Comparison of ENCODE assay signal across 26 mouse cellular contexts in the genomic region with DNA sequence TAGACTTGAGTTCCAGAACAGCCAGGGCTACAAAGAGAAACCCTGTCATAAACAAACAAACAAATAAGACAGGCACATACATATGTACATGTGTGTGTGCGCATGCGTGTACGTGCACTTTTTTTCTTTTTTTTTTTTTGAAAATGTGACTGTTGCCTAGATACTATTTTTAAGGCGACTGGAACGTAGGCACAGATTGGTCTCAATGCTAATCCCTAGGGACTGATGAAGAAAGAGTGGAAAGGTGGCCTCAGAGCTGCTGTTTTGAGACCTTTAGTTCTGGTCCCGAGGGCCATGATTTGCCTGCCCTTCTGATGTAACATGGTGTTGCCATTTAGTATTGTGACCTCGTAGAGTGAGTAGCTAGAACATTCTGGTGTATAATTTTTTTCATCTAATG. TPM values are rescaled to one million over a fixed set of nuclear protein-coding genes. Genes with fewer than 3 reads are reported as not detected.
A peak's percentile ranks its signal among the peaks of the same experiment; 100 is the strongest.
DNase-seq lines count a peak whose midpoint lies in the region; TF ChIP-seq lines count a peak whose summit lies in the region.
"Had no signal": no experiment of that assay in that cellular context is flagged by ENCODE, and none has a peak within 500 bp of the region (broad histone marks: within the 10 kb centered on the region; RNA-seq: fewer than 3 reads in every experiment).

No protein-coding gene starts in this region.

- no peak for TF ChIP-seq POLR2A in CH12.LX (IDR thresholded peaks at IDR 0.05; ENCODE audit: low read depth, low read length)

- no peak overlapping the region for H3K4me3 ChIP-seq in left cerebral cortex, adult 2 months
- no peak overlapping the region for H3K4me3 ChIP-seq in CH12.LX (replicated peaks in 1 of 3; ENCODE audit: low read depth in 2 of 3, low read length in 2 of 3, poor library complexity in 1 of 3)
- H3K4me3 ChIP-seq: embryonic facial prominence, embryonic 12.5 days; embryonic facial prominence, embryonic 15.5 days; forebrain, embryonic 12.5 days; forebrain, embryonic 15.5 days; heart, embryonic 12.5 days; heart, embryonic 15.5 days; hindbrain, embryonic 10.5 days; hindbrain, embryonic 13.5 days had no signal

- peaks cover 11 to 38% of the 10 kb centered on the region in 2 experiments for H3K4me1 ChIP-seq in CH12.LX (ENCODE audit: control insufficient read depth in 1 of 2, insufficient read depth in 2 of 2)
- H3K4me1 ChIP-seq: embryonic facial prominence, embryonic 12.5 days; embryonic facial prominence, embryonic 15.5 days; forebrain, embryonic 12.5 days; forebrain, embryonic 15.5 days; heart, embryonic 12.5 days; heart, embryonic 15.5 days; hindbrain, embryonic 10.5 days; hindbrain, embryonic 13.5 days had no signal

- TF ChIP-seq CTCF in left cerebral cortex, adult 2 months (IDR thresholded peaks at IDR 0.05), result no peak
- TF ChIP-seq CTCF in CH12.LX (conservative IDR thresholded peaks at IDR 0.05 in 1 of 2, IDR thresholded peaks at IDR 0.05 in 1 of 2; ENCODE audit: low read depth in 2 of 2, low read length in 2 of 2), result no peak

- no peaks in the 10 kb centered on the region for H3K27me3 ChIP-seq in CH12.LX (replicated peaks)
- H3K27me3 ChIP-seq: embryonic facial prominence, embryonic 12.5 days; embryonic facial prominence, embryonic 15.5 days; forebrain, embryonic 12.5 days; forebrain, embryonic 15.5 days; heart, embryonic 12.5 days; heart, embryonic 15.5 days; hindbrain, embryonic 13.5 days; Patski had no signal

- intact Hi-C loops in left cerebral cortex, adult 2 months (cut with DNase I), result no loop called here
- intact Hi-C loops in left cerebral cortex, postnatal 14 days (cut with DNase I), result no loop called here

- TF ChIP-seq RAD21 in CH12.LX (IDR thresholded peaks at IDR 0.05; ENCODE audit: low read depth, low read length), result no peak

- dilution Hi-C loops in CH12.LX (cut with MboI; ENCODE audit: extremely low pct_ligation_motif_present, extremely low pct_unique_long_range_greater_than_20kb, low sequenced_read_pairs), result no loop called here

- H3K9ac ChIP-seq in CH12.LX (ENCODE audit: insufficient read depth, low read depth), result peak overlapping the region; percentile 27; the same call in 1 of the 2 replicates
- H3K9ac ChIP-seq: embryonic facial prominence, embryonic 12.5 days; embryonic facial prominence, embryonic 15.5 days; forebrain, embryonic 12.5 days; forebrain, embryonic 15.5 days; heart, embryonic 12.5 days; heart, embryonic 15.5 days; hindbrain, embryonic 13.5 days had no signal

- in situ Hi-C loops in CH12.LX (cut with MboI; ENCODE audit: low pct_ligation_motif_present, low pct_unique_long_range_greater_than_20kb, low sequenced_read_pairs), result no loop called here

- H3K9me3 ChIP-seq in CH12.LX (replicated peaks; ENCODE audit: low read length), result no peaks in the 10 kb centered on the region
- H3K9me3 ChIP-seq: embryonic facial prominence, embryonic 12.5 days; embryonic facial prominence, embryonic 15.5 days; forebrain, embryonic 12.5 days; forebrain, embryonic 15.5 days; G1E; heart, embryonic 12.5 days; heart, embryonic 15.5 days; hindbrain, embryonic 10.5 days; hindbrain, embryonic 13.5 days had no signal

- peaks cover 17% of the 10 kb centered on the region for H3K79me2 ChIP-seq in CH12.LX (replicated peaks; ENCODE audit: control insufficient read depth, extremely low read depth, insufficient read depth, poor library complexity, severe bottlenecking)

- peak overlapping the region; percentile 55 for H3K4me2 ChIP-seq in CH12.LX (ENCODE audit: insufficient read depth, low read depth, poor library complexity, severe bottlenecking)
- H3K4me2 ChIP-seq: embryonic facial prominence, embryonic 12.5 days; embryonic facial prominence, embryonic 15.5 days; forebrain, embryonic 12.5 days; forebrain, embryonic 15.5 days; heart, embryonic 12.5 days; heart, embryonic 15.5 days; hindbrain, embryonic 13.5 days had no signal

- DNase-seq in adrenal gland, postnatal 10 days, result peak; percentile 38
- DNase-seq in adrenal gland, postnatal 4 days (ENCODE audit: low spot score in 2 of 2), result no peak
- DNase-seq in left cerebral cortex, adult 2 months (ENCODE audit: extremely low spot score in 1 of 2, low spot score in 2 of 2), result no peak
- DNase-seq in left cerebral cortex, postnatal 14 days (ENCODE audit: low spot score in 2 of 2), result no peak
- DNase-seq in CH12.LX (ENCODE audit: extremely low read depth), result peak; percentile 85
- peak; percentile 45 for DNase-seq in fat pad, adult 2 months (ENCODE audit: extremely low read depth, low read depth, low spot score)
- DNase-seq in embryo, embryonic 10.5 days (ENCODE audit: low spot score), result no peak
- no peak for DNase-seq in urinary bladder, adult 2 months (ENCODE audit: low spot score)
- DNase-seq: adrenal gland, adult 2 months; cerebellum, adult 18-20 months; cerebellum, adult 9-10 months; cerebellum, postnatal 14 days; gastrocnemius, postnatal 25 days; heart, adult 18-20 months; heart, postnatal 10 days; heart, postnatal 36 days had no signal

- H3K36me3 ChIP-seq in CH12.LX (replicated peaks in 1 of 2; ENCODE audit: control insufficient read depth in 1 of 2, insufficient read depth in 1 of 2, low read length in 1 of 2), result peaks cover 53 to 65% of the 10 kb centered on the region in 2 experiments

- peak overlapping the region; percentile 4; the same call in 1 of the 2 replicates for H3K27ac ChIP-seq in left cerebral cortex, adult 2 months
- peak overlapping the region; percentile 65 for H3K27ac ChIP-seq in CH12.LX (ENCODE audit: insufficient read depth, low read depth)
- H3K27ac ChIP-seq: embryonic facial prominence, embryonic 12.5 days; embryonic facial prominence, embryonic 15.5 days; forebrain, embryonic 12.5 days; forebrain, embryonic 15.5 days; heart, embryonic 15.5 days; hindbrain, embryonic 10.5 days; hindbrain, embryonic 13.5 days had no signal

- peak; percentile 55 for TF ChIP-seq EP300 in CH12.LX (IDR thresholded peaks at IDR 0.05; ENCODE audit: low read length)

TF ChIP-seq in CH12.LX, 34 proteins besides CTCF, POLR2A, EP300 and RAD21 (continues in another document):
- TF ChIP-seq CHD1 (IDR thresholded peaks at IDR 0.05; ENCODE audit: low read depth, low read length), result no peak; the same call in 1 of the 2 replicates
- TF ChIP-seq ZMIZ1 (IDR thresholded peaks at IDR 0.05; ENCODE audit: low read depth, low read length), result no peak
- TF ChIP-seq ZNF384 (IDR thresholded peaks at IDR 0.05; ENCODE audit: low read depth, low read length), result peak; percentile 95
- TF ChIP-seq ETS1 (conservative IDR thresholded peaks at IDR 0.05; ENCODE audit: low read depth, low read length), result peak; percentile 77
- TF ChIP-seq GABPA (IDR thresholded peaks at IDR 0.05; ENCODE audit: insufficient replicate concordance, low read depth, low read length), result no peak
- TF ChIP-seq JUN (IDR thresholded peaks at IDR 0.05; ENCODE audit: insufficient read depth, low read depth, low read length), result no peak
- TF ChIP-seq NELFE (IDR thresholded peaks at IDR 0.05; ENCODE audit: low read depth, low read length), result no peak
- TF ChIP-seq MXI1 (IDR thresholded peaks at IDR 0.05; ENCODE audit: low read depth, low read length), result peak; percentile 38; the same call in 1 of the 2 replicates
- no peak for TF ChIP-seq ZKSCAN1 (IDR thresholded peaks at IDR 0.05; ENCODE audit: borderline replicate concordance, low read depth, low read length)
- TF ChIP-seq HCFC1 (IDR thresholded peaks at IDR 0.05; ENCODE audit: low read depth, low read length), result no peak; the same call in 1 of the 2 replicates
- no peak for TF ChIP-seq USF2 (conservative IDR thresholded peaks at IDR 0.05; ENCODE audit: low read depth, low read length)
- no peak for TF ChIP-seq MAZ (IDR thresholded peaks at IDR 0.05; ENCODE audit: low read depth, low read length)
- no peak for TF ChIP-seq CHD2 (IDR thresholded peaks at IDR 0.05; ENCODE audit: low read length)
- TF ChIP-seq POLR2AphosphoS2 (IDR thresholded peaks at IDR 0.05; ENCODE audit: low read depth, low read length), result 0 out of 2 replicates have a peak, but pooled peaks have one; percentile 35
- no peak for TF ChIP-seq JUND (conservative IDR thresholded peaks at IDR 0.05; ENCODE audit: low read depth, low read length)
- peak; percentile 47; the same call in 1 of the 2 replicates for TF ChIP-seq TCF12 (IDR thresholded peaks at IDR 0.05; ENCODE audit: low read depth, low read length)
- TF ChIP-seq KAT2A (IDR thresholded peaks at IDR 0.05; ENCODE audit: insufficient replicate concordance, low read length), result no peak
- no peak for TF ChIP-seq RCOR1 (conservative IDR thresholded peaks at IDR 0.05; ENCODE audit: low read depth, low read length)
- TF ChIP-seq UBTF (IDR thresholded peaks at IDR 0.05; ENCODE audit: low read depth, low read length), result no peak
- TF ChIP-seq PAX5 (IDR thresholded peaks at IDR 0.05; ENCODE audit: low read length), result no peak
- TF ChIP-seq ELF1 (IDR thresholded peaks at IDR 0.05; ENCODE audit: low read depth, low read length), result no peak
- peak; percentile 75 for TF ChIP-seq NRF1 (IDR thresholded peaks at IDR 0.05; ENCODE audit: low read depth, low read length)

RNA-seq across cellular contexts. Expression of a gene that starts 12.2 kb away (rescaled TPM):
- total RNA-seq in adrenal gland, postnatal 10 days (2021), result 100 to 1,000 TPM; 181 to 185 TPM
- total RNA-seq in adrenal gland, postnatal 4 days (2021), result 100 to 1,000 TPM; 147 to 160 TPM
- 10 to 100 TPM; 55.9 to 58.2 TPM for total RNA-seq in left cerebral cortex, adult 2 months (2021)
- total RNA-seq in left cerebral cortex, postnatal 14 days (2021), result 10 to 100 TPM; 62.2 to 62.5 TPM
- total RNA-seq in CH12.LX (2012; rRNA removed) (138 and 162 TPM in 2 replicates), CH12.LX (2014; rRNA removed) (193 and 204 TPM in 2 replicates)
- 199 and 212 TPM in 2 replicates for polyA plus RNA-seq in CH12.LX (2012; ENCODE audit: insufficient read length, low read depth)
- polyA plus RNA-seq in urinary bladder, adult 2 months (2012; rRNA removed), result 110 and 118 TPM in 2 replicates

RNA-seq across cellular contexts. Expression of a gene that starts 51.2 kb away (rescaled TPM):
- 10 to 100 TPM; 25.2 to 26.7 TPM for total RNA-seq in adrenal gland, postnatal 10 days (2021)
- total RNA-seq in adrenal gland, postnatal 4 days (2021), result 10 to 100 TPM; 30.5 to 32.9 TPM
- total RNA-seq in left cerebral cortex, adult 2 months (2021), result 10 to 100 TPM; 47.3 to 50.5 TPM
- 10 to 100 TPM; 48.8 to 53.1 TPM for total RNA-seq in left cerebral cortex, postnatal 14 days (2021)
- total RNA-seq in CH12.LX (2012; rRNA removed) (14.2 and 14.6 TPM in 2 replicates), CH12.LX (2014; rRNA removed) (9.9 and 10.4 TPM in 2 replicates)
- 6.2 and 8.2 TPM in 2 replicates for polyA plus RNA-seq in CH12.LX (2012; ENCODE audit: insufficient read length, low read depth)
- polyA plus RNA-seq in urinary bladder, adult 2 months (2012; rRNA removed), result 6.1 and 7.8 TPM in 2 replicates

RNA-seq across cellular contexts. Expression of a gene that starts 58.8 kb away (rescaled TPM):
- 100 to 1,000 TPM; 375 to 395 TPM for total RNA-seq in adrenal gland, postnatal 10 days (2021)
- 100 to 1,000 TPM; 441 to 466 TPM for total RNA-seq in adrenal gland, postnatal 4 days (2021)
- total RNA-seq in left cerebral cortex, adult 2 months (2021), result 100 to 1,000 TPM; 853 to 870 TPM
- total RNA-seq in left cerebral cortex, postnatal 14 days (2021), result 1,000 to 10,000 TPM in 1 of 2 experiments, 100 to 1,000 TPM in 1; 991 to 1,025 TPM
- 106 and 134 TPM in 2 replicates for total RNA-seq in CH12.LX (2012; rRNA removed)
- 72.8 and 88.0 TPM in 2 replicates for total RNA-seq in CH12.LX (2014; rRNA removed)
- 407 and 450 TPM in 2 replicates for polyA plus RNA-seq in CH12.LX (2012; ENCODE audit: insufficient read length, low read depth)
- polyA plus RNA-seq in urinary bladder, adult 2 months (2012; rRNA removed), result 328 and 338 TPM in 2 replicates

Comparison
In these comparisons a context has a peak if more than half of its experiments do, and no peak if none do; other contexts are left out.
1. DNase-seq: peak in adrenal gland, postnatal 10 days (single experiment), CH12.LX (single experiment) and fat pad, adult 2 months (single experiment); none in adrenal gland, postnatal 4 days (0 of 2), left cerebral cortex, adult 2 months (0 of 2), left cerebral cortex, postnatal 14 days (0 of 2), embryo, embryonic 10.5 days (single experiment) and urinary bladder, adult 2 months (single experiment).